Mouse (Mus musculus): ENCODE measurements at regions not wholly inside any gene's neighbourhood (a gene's known extent, or its start where the extent isn't known, plus 50 kb on each side); places are given as distances from the start of the nearest gene placed in this dataset.

GRCm38 (mm10) chr3:147325522-147325921, 473.4 kb downstream of the Ttll7 start:
- Histone ChIP-seq H3K9ac (no peak overlapping the region), H3K9me3 (ENCODE audit: control insufficient read depth, low read length) (no peaks in the 10 kb centered on the region), H3K27me3 (ENCODE audit: control insufficient read depth, insufficient read depth, low read length) (no peaks in the 10 kb centered on the region), H3K4me1 (replicated peaks; ENCODE audit: control insufficient read depth, insufficient read depth, low read length) (no peaks in the 10 kb centered on the region), H3K27ac (no peak overlapping the region), H3K36me3 (replicated peaks; ENCODE audit: control insufficient read depth, insufficient read depth) (no peaks in the 10 kb centered on the region), H3K4me2 (replicated peaks) (no peak overlapping the region), H3K4me3 (replicated peaks; ENCODE audit: low read length) (no peak overlapping the region)
- DNase-seq (ENCODE audit: low spot score) (no peak), ATAC-seq (ENCODE audit: low FRiP score) (no peak)
- 90% methylated on average over 2 of the region's 2 CpGs for WGBS

GRCm38 (mm10) chr3:147334301-147334700, 482.1 kb downstream of the Ttll7 start:
- Histone ChIP-seq H3K4me3 (replicated peaks; ENCODE audit: low read length) (no peak overlapping the region), H3K36me3 (replicated peaks; ENCODE audit: control insufficient read depth, insufficient read depth) (no peaks in the 10 kb centered on the region), H3K4me2 (replicated peaks) (no peak overlapping the region), H3K9me3 (ENCODE audit: control insufficient read depth, low read length) (no peaks in the 10 kb centered on the region), H3K4me1 (replicated peaks; ENCODE audit: control insufficient read depth, insufficient read depth, low read length) (no peaks in the 10 kb centered on the region), H3K9ac (no peak overlapping the region), H3K27me3 (ENCODE audit: control insufficient read depth, insufficient read depth, low read length) (no peaks in the 10 kb centered on the region), H3K27ac (no peak overlapping the region)
- ATAC-seq (ENCODE audit: low FRiP score) (no peak), DNase-seq (ENCODE audit: low spot score) (no peak)
- WGBS = 76% methylated on average over 6 of the region's 6 CpGs

- Histone ChIP-seq H3K27ac (no peak overlapping the region), H3K4me3 (replicated peaks; ENCODE audit: low read length) (no peak overlapping the region), H3K4me2 (replicated peaks) (no peak overlapping the region), H3K4me1 (replicated peaks; ENCODE audit: control insufficient read depth, insufficient read depth, low read length) (no peaks in the 10 kb centered on the region), H3K9me3 (ENCODE audit: control insufficient read depth, low read length) (no peaks in the 10 kb centered on the region), H3K36me3 (replicated peaks; ENCODE audit: control insufficient read depth, insufficient read depth) (no peaks in the 10 kb centered on the region), H3K27me3 (ENCODE audit: control insufficient read depth, insufficient read depth, low read length) (no peaks in the 10 kb centered on the region), H3K9ac (no peak overlapping the region)
- WGBS = 68% methylated on average over 7 of the region's 7 CpGs
- ATAC-seq (ENCODE audit: low FRiP score) = no peak
- no peak for DNase-seq (ENCODE audit: low spot score)
These were observed 483.1 kb downstream of the Ttll7 start for GRCm38 (mm10) chr3:147335286-147335685.

GRCm38 (mm10) chr3:147339427-147339826, 487.3 kb downstream of the Ttll7 start:
- Histone ChIP-seq H3K9ac (no peak overlapping the region), H3K9me3 (ENCODE audit: control insufficient read depth, low read length) (no peaks in the 10 kb centered on the region), H3K4me2 (replicated peaks) (no peak overlapping the region), H3K27ac (no peak overlapping the region), H3K27me3 (ENCODE audit: control insufficient read depth, insufficient read depth, low read length) (no peaks in the 10 kb centered on the region), H3K4me1 (replicated peaks; ENCODE audit: control insufficient read depth, insufficient read depth, low read length) (no peaks in the 10 kb centered on the region), H3K4me3 (replicated peaks; ENCODE audit: low read length) (no peak overlapping the region), H3K36me3 (replicated peaks; ENCODE audit: control insufficient read depth, insufficient read depth) (no peaks in the 10 kb centered on the region)
- DNase-seq (ENCODE audit: low spot score) = no peak
- 76% methylated on average over 2 of the region's 2 CpGs for WGBS
- ATAC-seq (ENCODE audit: low FRiP score) = no peak

- H3K36me3 ChIP-seq (replicated peaks; ENCODE audit: control insufficient read depth, insufficient read depth) = no peaks in the 10 kb centered on the region
These were observed 495.3 kb downstream of the Ttll7 start for GRCm38 (mm10) chr3:147347278-147348039.

GRCm38 (mm10) chr3:147387077-147387476, 534.9 kb downstream of the Ttll7 start:
- ATAC-seq (ENCODE audit: low FRiP score) = no peak
- WGBS = 90% methylated on average over 5 of the region's 5 CpGs

More at GRCm38 (mm10) chr3:147347278-147348039, 495.3 kb downstream of the Ttll7 start:
- no peaks in the 10 kb centered on the region for H3K27me3 ChIP-seq (ENCODE audit: control insufficient read depth, insufficient read depth, low read length)
- H3K27ac ChIP-seq = no peak overlapping the region
- H3K9me3 ChIP-seq (ENCODE audit: control insufficient read depth, low read length) = no peaks in the 10 kb centered on the region
- ATAC-seq (ENCODE audit: low FRiP score) (no peak), DNase-seq (ENCODE audit: low spot score) (no peak)
- H3K4me1 ChIP-seq (replicated peaks; ENCODE audit: control insufficient read depth, insufficient read depth, low read length) = no peaks in the 10 kb centered on the region; the same call in 1 of the 2 replicates
- no peak overlapping the region for H3K4me3 ChIP-seq (replicated peaks; ENCODE audit: low read length)
- no peak overlapping the region for H3K4me2 ChIP-seq (replicated peaks)
- no peak overlapping the region for H3K9ac ChIP-seq
- WGBS = 46% methylated on average over 5 of the region's 5 CpGs

GRCm38 (mm10) chr3:147398298-147398697, 546.1 kb downstream of the Ttll7 start:
- 35% methylated on average over 8 of the region's 8 CpGs for WGBS
- DNase-seq (ENCODE audit: low spot score) = no peak
- H3K9ac ChIP-seq = no peak overlapping the region

More at GRCm38 (mm10) chr3:147387077-147387476, 534.9 kb downstream of the Ttll7 start:
- H3K4me2 ChIP-seq (replicated peaks) = no peak overlapping the region
- no peak overlapping the region for H3K9ac ChIP-seq
- no peak for DNase-seq (ENCODE audit: low spot score)
- H3K27ac ChIP-seq = no peak overlapping the region
- H3K27me3 ChIP-seq (ENCODE audit: control insufficient read depth, insufficient read depth, low read length) = no peaks in the 10 kb centered on the region
- no peaks in the 10 kb centered on the region for H3K4me1 ChIP-seq (replicated peaks; ENCODE audit: control insufficient read depth, insufficient read depth, low read length)
- no peak overlapping the region for H3K4me3 ChIP-seq (replicated peaks; ENCODE audit: low read length)
- peaks cover 6% of the 10 kb centered on the region; the same call in 1 of the 2 replicates for H3K9me3 ChIP-seq (ENCODE audit: control insufficient read depth, low read length)
- H3K36me3 ChIP-seq (replicated peaks; ENCODE audit: control insufficient read depth, insufficient read depth) = no peaks in the 10 kb centered on the region

GRCm38 (mm10) chr3:147412274-147412673, 560.1 kb downstream of the Ttll7 start:
- WGBS = 93% methylated on average over 4 of the region's 4 CpGs
- DNase-seq (ENCODE audit: low spot score) = no peak
- no peaks in the 10 kb centered on the region for H3K27me3 ChIP-seq (ENCODE audit: control insufficient read depth, insufficient read depth, low read length)
- ATAC-seq (ENCODE audit: low FRiP score) = no peak
- no peak overlapping the region for H3K4me2 ChIP-seq (replicated peaks)
- no peak overlapping the region for H3K4me3 ChIP-seq (replicated peaks; ENCODE audit: low read length)
- no peak overlapping the region for H3K9ac ChIP-seq
- H3K27ac ChIP-seq = no peak overlapping the region
- H3K9me3 ChIP-seq (ENCODE audit: control insufficient read depth, low read length) = no peaks in the 10 kb centered on the region
- H3K36me3 ChIP-seq (replicated peaks; ENCODE audit: control insufficient read depth, insufficient read depth) = no peaks in the 10 kb centered on the region
- H3K4me1 ChIP-seq (replicated peaks; ENCODE audit: control insufficient read depth, insufficient read depth, low read length) = no peaks in the 10 kb centered on the region

More at GRCm38 (mm10) chr3:147398298-147398697, 546.1 kb downstream of the Ttll7 start:
- H3K4me3 ChIP-seq (replicated peaks; ENCODE audit: low read length) = no peak overlapping the region
- H3K27ac ChIP-seq = no peak overlapping the region
- no peak for ATAC-seq (ENCODE audit: low FRiP score)
- H3K36me3 ChIP-seq (replicated peaks; ENCODE audit: control insufficient read depth, insufficient read depth) = no peaks in the 10 kb centered on the region
- no peak overlapping the region for H3K4me2 ChIP-seq (replicated peaks)
- no peaks in the 10 kb centered on the region for H3K27me3 ChIP-seq (ENCODE audit: control insufficient read depth, insufficient read depth, low read length)
- H3K4me1 ChIP-seq (replicated peaks; ENCODE audit: control insufficient read depth, insufficient read depth, low read length) = peaks cover 7% of the 10 kb centered on the region; the same call in 1 of the 2 replicates
- no peaks in the 10 kb centered on the region for H3K9me3 ChIP-seq (ENCODE audit: control insufficient read depth, low read length)

- Histone ChIP-seq H3K4me3 (replicated peaks; ENCODE audit: low read length) (no peak overlapping the region), H3K4me1 (replicated peaks; ENCODE audit: control insufficient read depth, insufficient read depth, low read length) (no peaks in the 10 kb centered on the region), H3K9ac (no peak overlapping the region), H3K4me2 (replicated peaks) (no peak overlapping the region), H3K9me3 (ENCODE audit: control insufficient read depth, low read length) (no peaks in the 10 kb centered on the region), H3K36me3 (replicated peaks; ENCODE audit: control insufficient read depth, insufficient read depth) (no peaks in the 10 kb centered on the region), H3K27ac (no peak overlapping the region), H3K27me3 (ENCODE audit: control insufficient read depth, insufficient read depth, low read length) (no peaks in the 10 kb centered on the region)
- DNase-seq (ENCODE audit: low spot score) (no peak), ATAC-seq (ENCODE audit: low FRiP score) (no peak)
- WGBS = 74% methylated on average over 3 of the region's 3 CpGs
These were observed 564.8 kb downstream of the Ttll7 start for GRCm38 (mm10) chr3:147416926-147417325.
